Mouse (Mus musculus): ENCODE measurements around the gene Paqr7. TPM values are rescaled to one million over a fixed set of nuclear protein-coding genes. Genes with fewer than 3 reads are reported as not detected.

The Paqr7 gene
- polyA plus RNA-seq, 1 experiment from 2014 or later, result 2.2 TPM

GRCm38 (mm10) chr4:134480864-134481263 lies 15.6 kb upstream of the Paqr7 start:
- H3K27me3 ChIP-seq (ENCODE audit: control insufficient read depth, insufficient read depth, low read length), result no peaks in the 10 kb centered on the region
- H3K36me3 ChIP-seq (ENCODE audit: control insufficient read depth, insufficient read depth, low read length), result peaks cover 2% of the 10 kb centered on the region; the same call in 1 of the 2 replicates
- no peak for ATAC-seq (ENCODE audit: insufficient read depth, low FRiP score, low TSS enrichment)
- no peak overlapping the region for H3K9ac ChIP-seq (ENCODE audit: low read length)
- H3K27ac ChIP-seq (ENCODE audit: low read depth, low read length), result no peak overlapping the region
- no peaks in the 10 kb centered on the region for H3K4me1 ChIP-seq (ENCODE audit: control insufficient read depth, insufficient read depth, low read length)
- H3K4me3 ChIP-seq (ENCODE audit: low read depth, low read length), result no peak overlapping the region
- DNase-seq (ENCODE audit: low spot score), result peak; percentile 74
- H3K4me2 ChIP-seq (ENCODE audit: low read depth), result no peak overlapping the region
- WGBS, result 34% methylated on average over 6 of the region's 6 CpGs
- H3K9me3 ChIP-seq (ENCODE audit: control insufficient read depth, low read length), result no peaks in the 10 kb centered on the region

- H3K27ac ChIP-seq (ENCODE audit: low read depth, low read length), result no peak overlapping the region
Measured at GRCm38 (mm10) chr4:134481270-134481669, 15.2 kb upstream of the Paqr7 start.

GRCm38 (mm10) chr4:134482442-134482841 lies 14.1 kb upstream of the Paqr7 start:
- Histone ChIP-seq H3K4me3 (ENCODE audit: low read depth, low read length) (no peak overlapping the region), H3K9ac (ENCODE audit: low read length) (no peak overlapping the region), H3K4me1 (ENCODE audit: control insufficient read depth, insufficient read depth, low read length) (no peaks in the 10 kb centered on the region), H3K9me3 (ENCODE audit: control insufficient read depth, low read length) (no peaks in the 10 kb centered on the region), H3K4me2 (ENCODE audit: low read depth) (no peak overlapping the region), H3K36me3 (ENCODE audit: control insufficient read depth, insufficient read depth, low read length) (no peaks in the 10 kb centered on the region), H3K27me3 (ENCODE audit: control insufficient read depth, insufficient read depth, low read length) (no peaks in the 10 kb centered on the region), H3K27ac (ENCODE audit: low read depth, low read length) (no peak overlapping the region)
- DNase-seq (ENCODE audit: low spot score) (no peak), ATAC-seq (ENCODE audit: insufficient read depth, low FRiP score, low TSS enrichment) (no peak)
- 71% methylated on average over 8 of the region's 8 CpGs for WGBS

More at GRCm38 (mm10) chr4:134481270-134481669, 15.2 kb upstream of the Paqr7 start:
- no peak overlapping the region for H3K4me2 ChIP-seq (ENCODE audit: low read depth)
- ATAC-seq (ENCODE audit: insufficient read depth, low FRiP score, low TSS enrichment) (no peak), DNase-seq (ENCODE audit: low spot score) (no peak)
- WGBS, result 65% methylated on average over 6 of the region's 6 CpGs
- H3K27me3 ChIP-seq (ENCODE audit: control insufficient read depth, insufficient read depth, low read length), result no peaks in the 10 kb centered on the region
- no peak overlapping the region for H3K9ac ChIP-seq (ENCODE audit: low read length)
- H3K4me3 ChIP-seq (ENCODE audit: low read depth, low read length), result no peak overlapping the region
- peaks cover 2% of the 10 kb centered on the region; the same call in 1 of the 2 replicates for H3K36me3 ChIP-seq (ENCODE audit: control insufficient read depth, insufficient read depth, low read length)
- H3K9me3 ChIP-seq (ENCODE audit: control insufficient read depth, low read length), result no peaks in the 10 kb centered on the region
- H3K4me1 ChIP-seq (ENCODE audit: control insufficient read depth, insufficient read depth, low read length), result no peaks in the 10 kb centered on the region

- no peak for ATAC-seq (ENCODE audit: insufficient read depth, low FRiP score, low TSS enrichment)
- WGBS, result 72% methylated on average over 6 of the region's 6 CpGs
- no peaks in the 10 kb centered on the region for H3K9me3 ChIP-seq (ENCODE audit: control insufficient read depth, low read length)
- no peaks in the 10 kb centered on the region for H3K27me3 ChIP-seq (ENCODE audit: control insufficient read depth, insufficient read depth, low read length)
- no peak overlapping the region for H3K4me2 ChIP-seq (ENCODE audit: low read depth)
- H3K27ac ChIP-seq (ENCODE audit: low read depth, low read length), result no peak overlapping the region
- H3K9ac ChIP-seq (ENCODE audit: low read length), result no peak overlapping the region
- H3K4me3 ChIP-seq (ENCODE audit: low read depth, low read length), result no peak overlapping the region
- DNase-seq (ENCODE audit: low spot score), result no peak
- no peaks in the 10 kb centered on the region for H3K4me1 ChIP-seq (ENCODE audit: control insufficient read depth, insufficient read depth, low read length)
- H3K36me3 ChIP-seq (ENCODE audit: control insufficient read depth, insufficient read depth, low read length), result no peaks in the 10 kb centered on the region
Measured at GRCm38 (mm10) chr4:134483078-134483688, 13.3 kb upstream of the Paqr7 start.

- H3K36me3 ChIP-seq (ENCODE audit: control insufficient read depth, insufficient read depth, low read length), result no peaks in the 10 kb centered on the region
- ATAC-seq (ENCODE audit: insufficient read depth, low FRiP score, low TSS enrichment) (no peak), DNase-seq (ENCODE audit: low spot score) (no peak)
- no peak overlapping the region for H3K27ac ChIP-seq (ENCODE audit: low read depth, low read length)
- no peak overlapping the region for H3K4me3 ChIP-seq (ENCODE audit: low read depth, low read length)
- no peak overlapping the region for H3K9ac ChIP-seq (ENCODE audit: low read length)
- no peak overlapping the region for H3K4me2 ChIP-seq (ENCODE audit: low read depth)
- 54% methylated on average over 6 of the region's 6 CpGs for WGBS
- no peaks in the 10 kb centered on the region for H3K27me3 ChIP-seq (ENCODE audit: control insufficient read depth, insufficient read depth, low read length)
- H3K9me3 ChIP-seq (ENCODE audit: control insufficient read depth, low read length), result no peaks in the 10 kb centered on the region
- no peaks in the 10 kb centered on the region for H3K4me1 ChIP-seq (ENCODE audit: control insufficient read depth, insufficient read depth, low read length)
Measured at GRCm38 (mm10) chr4:134483696-134484095, 12.8 kb upstream of the Paqr7 start.

GRCm38 (mm10) chr4:134484231-134484630 lies 12.3 kb upstream of the Paqr7 start:
- WGBS, result 82% methylated on average over 10 of the region's 10 CpGs
- no peaks in the 10 kb centered on the region for H3K9me3 ChIP-seq (ENCODE audit: control insufficient read depth, low read length)
- no peak overlapping the region for H3K9ac ChIP-seq (ENCODE audit: low read length)
- no peak overlapping the region for H3K4me2 ChIP-seq (ENCODE audit: low read depth)
- H3K27me3 ChIP-seq (ENCODE audit: control insufficient read depth, insufficient read depth, low read length), result no peaks in the 10 kb centered on the region
- H3K4me3 ChIP-seq (ENCODE audit: low read depth, low read length), result no peak overlapping the region
- DNase-seq (ENCODE audit: low spot score) (no peak), ATAC-seq (ENCODE audit: insufficient read depth, low FRiP score, low TSS enrichment) (no peak)
- no peak overlapping the region for H3K27ac ChIP-seq (ENCODE audit: low read depth, low read length)
- H3K36me3 ChIP-seq (ENCODE audit: control insufficient read depth, insufficient read depth, low read length), result no peaks in the 10 kb centered on the region
- no peaks in the 10 kb centered on the region for H3K4me1 ChIP-seq (ENCODE audit: control insufficient read depth, insufficient read depth, low read length)

GRCm38 (mm10) chr4:134485151-134485900 lies 11.2 kb upstream of the Paqr7 start:
- no peaks in the 10 kb centered on the region for H3K9me3 ChIP-seq (ENCODE audit: control insufficient read depth, low read length)
- H3K4me3 ChIP-seq (ENCODE audit: low read depth, low read length), result no peak overlapping the region
- WGBS, result 87% methylated on average over 5 of the region's 5 CpGs
- no peak for DNase-seq (ENCODE audit: low spot score)
- no peaks in the 10 kb centered on the region for H3K27me3 ChIP-seq (ENCODE audit: control insufficient read depth, insufficient read depth, low read length)
- H3K4me2 ChIP-seq (ENCODE audit: low read depth), result no peak overlapping the region
- no peak overlapping the region for H3K9ac ChIP-seq (ENCODE audit: low read length)
- no peak for ATAC-seq (ENCODE audit: insufficient read depth, low FRiP score, low TSS enrichment)
- no peaks in the 10 kb centered on the region for H3K4me1 ChIP-seq (ENCODE audit: control insufficient read depth, insufficient read depth, low read length)
- no peaks in the 10 kb centered on the region for H3K36me3 ChIP-seq (ENCODE audit: control insufficient read depth, insufficient read depth, low read length)
- H3K27ac ChIP-seq (ENCODE audit: low read depth, low read length), result no peak overlapping the region

- Histone ChIP-seq H3K27ac (ENCODE audit: low read depth, low read length) (no peak overlapping the region), H3K4me3 (ENCODE audit: low read depth, low read length) (no peak overlapping the region), H3K4me1 (ENCODE audit: control insufficient read depth, insufficient read depth, low read length) (no peaks in the 10 kb centered on the region), H3K9me3 (ENCODE audit: control insufficient read depth, low read length) (no peaks in the 10 kb centered on the region), H3K9ac (ENCODE audit: low read length) (no peak overlapping the region), H3K36me3 (ENCODE audit: control insufficient read depth, insufficient read depth, low read length) (no peaks in the 10 kb centered on the region), H3K4me2 (ENCODE audit: low read depth) (no peak overlapping the region), H3K27me3 (ENCODE audit: control insufficient read depth, insufficient read depth, low read length) (no peaks in the 10 kb centered on the region)
- 92% methylated on average over 5 of the region's 5 CpGs for WGBS
- ATAC-seq (ENCODE audit: insufficient read depth, low FRiP score, low TSS enrichment), result no peak
- DNase-seq (ENCODE audit: low spot score), result no peak
Measured at GRCm38 (mm10) chr4:134488211-134488610, 8.3 kb upstream of the Paqr7 start.
